Mouse (Mus musculus) bone marrow, adult 2 months (tissue): ENCODE measurements around the gene Crtc3. TPM values are rescaled to one million over a fixed set of nuclear protein-coding genes. Genes with fewer than 3 reads are reported as not detected.
A peak's percentile ranks its signal among the peaks of the same experiment; 100 is the strongest.

Source experiments
- H3K27ac ChIP-seq: fragments of 200-500 bp; 2 replicates; pipeline ENCODE4 v1.5.1; 2012; ENCODE audit warnings: low read depth, mild to moderate bottlenecking, control low read depth, inconsistent platforms, low read length; ENCODE audit not compliant: control insufficient read depth, poor library complexity, insufficient read depth
- H3K4me1 ChIP-seq: fragments of 200-500 bp; 2 replicates; pipeline ENCODE4 v1.6.1; 2011; ENCODE audit warnings: low read length; ENCODE audit not compliant: control insufficient read depth, insufficient read depth
- H3K4me3 ChIP-seq: fragments of 200-500 bp; replicated peaks from 2 replicates; pipeline ENCODE3; 2011; ENCODE audit warnings: mild to moderate bottlenecking, low read depth, low read length, control low read depth; ENCODE audit not compliant: control insufficient read depth
- CTCF ChIP-seq: fragments of 200-500 bp; IDR thresholded peaks from 2 replicates; pipeline ENCODE4 v1.5.1; 2011; ENCODE audit warnings: low read length, control low read depth; ENCODE audit not compliant: control insufficient read depth, insufficient read depth
- POLR2A ChIP-seq: fragments of 200-500 bp; IDR thresholded peaks from 2 replicates; pipeline ENCODE4 v1.6.1; 2011; ENCODE audit warnings: low read depth, mild to moderate bottlenecking, control low read depth, low read length, borderline replicate concordance; ENCODE audit not compliant: control insufficient read depth
- WGBS: fragments of 180-500 bp; shearing (Covaris S2); methylation state at CpG from one replicate; pipeline ENCODE4 v1.1.7; 2018; 5-methylcytosine and 5-hydroxymethylcytosine counted together
- polyA plus RNA-seq: library from polyadenylated mRNA; stranded (reverse); fragments of >200 nt; gene quantifications from 2 replicates; pipeline ENCODE4 v1.2.4, GENCODE M21; 2011; ENCODE audit warnings: low replicate concordance; ENCODE audit not compliant: missing spikeins, insufficient read depth, insufficient read length

Crtc3 gene
- polyA plus RNA-seq, 1 experiment: 5.7 TPM

DNA sequence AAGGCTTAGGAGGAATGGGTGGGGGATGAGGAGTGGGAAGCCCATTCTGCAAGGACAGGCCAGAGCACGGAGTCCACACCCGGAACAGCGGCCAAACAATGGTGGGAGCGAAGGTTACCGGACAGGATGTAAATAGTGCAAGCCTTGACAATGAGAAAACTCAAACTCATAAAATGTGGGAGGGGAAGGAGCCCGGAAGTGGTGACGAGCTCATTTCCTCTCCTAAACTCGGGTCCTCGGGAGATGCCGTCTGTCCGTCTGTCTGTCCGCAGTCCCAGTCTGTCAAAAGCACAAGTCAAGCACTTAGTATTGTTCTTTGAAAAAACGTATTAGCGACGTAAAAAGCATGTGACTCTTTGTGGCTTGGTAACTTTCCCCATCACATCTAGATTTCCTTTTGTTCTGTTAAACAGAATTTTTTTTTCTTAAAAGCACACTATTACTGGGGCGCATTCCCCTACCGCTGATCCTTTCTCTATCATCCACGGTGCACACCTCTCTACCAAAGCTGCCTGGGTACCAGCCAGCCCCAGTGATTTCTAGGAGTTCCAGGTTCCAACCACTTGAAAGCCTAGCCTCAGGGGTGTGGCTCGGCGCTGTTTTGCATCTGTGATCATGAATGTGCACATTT, 105.7 kb downstream of the Crtc3 start:
- H3K27ac ChIP-seq: no peak overlapping the region
- H3K4me1 ChIP-seq: peaks cover 3% of the 10 kb centered on the region; the same call in 1 of the 2 replicates
- H3K4me3 ChIP-seq: peak overlapping the region; percentile 66
- no peak for TF ChIP-seq POLR2A
- no peak for TF ChIP-seq CTCF
- 1% methylated on average over 20 of the region's 20 CpGs for WGBS

DNA sequence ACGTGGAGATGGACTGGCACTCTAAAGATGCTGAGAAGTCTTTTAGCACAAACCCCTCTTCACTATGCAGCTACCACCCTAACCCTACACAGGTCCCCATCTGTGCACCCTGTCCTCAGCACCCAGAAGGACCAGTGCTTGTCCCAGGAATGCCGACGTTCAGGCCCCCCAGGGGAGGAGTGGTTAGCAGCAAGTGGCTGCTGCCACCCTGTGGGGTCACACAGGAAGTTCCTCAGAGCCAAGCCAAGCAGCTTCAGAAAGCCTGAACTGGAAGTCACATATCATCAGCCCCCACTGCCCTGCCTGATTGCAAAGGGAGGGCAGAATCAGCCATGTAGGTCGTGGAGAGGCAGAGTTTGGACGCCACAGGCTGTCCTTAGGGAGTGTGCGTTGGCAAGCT, 108.3 kb downstream of the Crtc3 start:
- Histone ChIP-seq H3K4me1 (peaks cover 6% of the 10 kb centered on the region), H3K4me3 (no peak overlapping the region), H3K27ac (no peak overlapping the region)
- 22% methylated on average over 6 of the region's 6 CpGs for WGBS
- TF ChIP-seq CTCF (peak; percentile 80), POLR2A (no peak)

DNA sequence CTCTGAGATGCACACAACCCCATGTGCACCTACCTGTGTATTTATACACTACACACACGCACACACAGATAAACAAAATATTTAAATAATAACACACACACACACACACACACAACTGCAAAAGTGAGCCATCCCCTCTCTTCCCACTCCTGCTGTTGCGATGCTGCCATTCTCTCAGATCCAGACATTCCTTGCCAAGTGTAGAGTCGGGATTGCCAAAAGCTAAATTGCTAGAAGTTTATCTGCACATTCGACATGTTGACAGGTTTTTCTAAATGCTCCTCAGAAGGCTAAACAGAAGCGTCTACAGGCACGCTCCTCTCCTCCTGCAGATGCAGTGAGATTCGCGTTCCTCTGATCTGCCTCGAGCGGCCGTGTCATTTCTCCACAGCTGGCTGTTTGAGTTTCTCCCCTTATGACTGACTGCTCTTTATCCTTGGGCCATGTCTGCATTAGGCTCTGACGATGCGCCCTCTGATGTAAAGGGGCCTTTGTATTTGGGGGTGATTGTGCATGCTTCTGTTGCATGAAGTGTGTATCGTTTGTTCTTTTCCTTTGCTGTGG, 111.2 kb downstream of the Crtc3 start:
- no peak overlapping the region for H3K27ac ChIP-seq
- 83% methylated on average over 14 of the region's 14 CpGs for WGBS
- no peak overlapping the region for H3K4me3 ChIP-seq
- peaks cover 5% of the 10 kb centered on the region for H3K4me1 ChIP-seq
- TF ChIP-seq POLR2A (no peak), CTCF (no peak)

DNA sequence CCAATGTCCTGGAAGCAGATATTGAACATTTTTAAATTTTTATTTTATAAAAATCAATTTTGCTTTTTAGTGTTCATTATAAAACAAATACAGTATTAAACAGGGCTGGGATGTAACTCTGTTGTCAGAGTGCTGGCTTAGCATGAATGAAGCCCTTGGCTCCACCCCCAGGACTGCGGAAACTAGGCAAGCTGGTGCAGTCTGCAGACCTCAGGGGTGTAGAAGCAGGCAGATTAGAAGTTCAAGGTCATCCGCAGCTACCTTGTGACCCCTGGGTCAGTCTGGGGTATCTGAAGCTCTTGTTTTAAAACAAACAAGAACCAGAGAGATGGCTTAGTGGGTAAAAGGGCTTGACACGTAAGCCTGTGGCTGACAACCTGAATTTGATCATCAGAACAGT, 112.1 kb downstream of the Crtc3 start:
- 77% methylated on average over 3 of the region's 3 CpGs for WGBS
- peaks cover 5% of the 10 kb centered on the region for H3K4me1 ChIP-seq
- H3K27ac ChIP-seq: no peak overlapping the region
- TF ChIP-seq CTCF: no peak
- no peak for TF ChIP-seq POLR2A
- H3K4me3 ChIP-seq: no peak overlapping the region

DNA sequence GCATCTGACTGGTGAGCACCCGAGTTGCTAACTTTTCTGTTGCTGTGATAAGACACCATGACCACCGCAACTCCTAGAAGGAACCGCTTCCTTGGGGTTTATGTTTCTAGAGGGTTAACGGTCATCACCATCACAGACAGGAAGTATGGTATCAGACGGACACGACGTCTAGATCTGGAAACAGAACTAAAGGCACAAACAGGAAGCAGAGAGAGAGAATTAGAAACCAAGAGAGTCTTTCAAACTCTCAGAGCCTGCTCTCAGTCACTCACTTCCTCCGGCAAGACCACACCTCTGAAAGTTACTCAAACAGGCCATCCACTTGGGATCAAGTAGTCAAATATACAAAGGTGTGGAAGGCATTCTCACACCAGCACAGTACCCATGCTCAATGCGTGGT, 112.9 kb downstream of the Crtc3 start:
- no peak overlapping the region for H3K4me3 ChIP-seq
- H3K4me1 ChIP-seq: peaks cover 5% of the 10 kb centered on the region
- 9% methylated on average over 9 of the region's 9 CpGs for WGBS
- TF ChIP-seq CTCF (no peak), POLR2A (no peak)
- H3K27ac ChIP-seq: peak overlapping the region; percentile 65; the same call in 1 of the 2 replicates

DNA sequence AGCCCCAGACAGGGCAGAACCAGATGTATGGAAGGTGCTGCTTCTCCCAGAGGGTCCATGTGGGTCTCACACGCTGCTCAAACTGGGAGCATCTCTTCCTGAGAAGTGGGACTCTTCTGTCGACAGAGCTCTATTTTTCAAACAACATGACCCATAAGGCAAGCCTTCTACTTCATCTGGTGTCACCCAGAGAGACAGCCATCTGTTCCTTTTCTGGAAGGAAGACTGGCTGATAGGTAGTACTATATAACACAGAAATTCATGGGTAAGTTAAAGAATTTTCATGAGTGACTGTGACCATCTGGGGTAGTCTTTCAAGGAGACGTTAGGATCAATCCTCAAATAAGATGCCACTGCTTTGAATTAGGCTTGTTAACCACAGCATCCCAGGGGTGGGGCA, 115.6 kb downstream of the Crtc3 start:
- no peak overlapping the region for H3K27ac ChIP-seq
- 70% methylated on average over 3 of the region's 3 CpGs for WGBS

DNA sequence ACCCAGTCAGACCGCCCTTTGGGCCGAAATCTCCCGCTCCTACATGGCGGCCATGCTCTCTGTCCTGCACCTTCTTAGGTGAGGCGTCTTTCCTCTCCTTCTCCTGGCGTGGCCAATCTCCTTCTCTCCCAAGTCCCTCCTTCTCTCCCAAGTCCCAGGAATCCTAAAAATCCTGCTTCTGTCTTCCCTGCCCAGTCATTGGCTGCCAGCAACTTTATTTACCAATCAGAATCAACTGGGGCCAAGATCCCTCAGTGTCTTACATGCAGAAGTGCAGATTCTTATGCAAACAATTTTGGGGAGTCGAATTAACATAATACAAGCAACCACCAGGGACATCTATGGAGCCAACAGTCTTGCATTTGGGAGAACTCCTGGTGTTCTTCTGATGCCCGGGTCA, 120.7 kb downstream of the Crtc3 start:
- Histone ChIP-seq H3K27ac (no peak overlapping the region), H3K4me1 (no peaks in the 10 kb centered on the region), H3K4me3 (no peak overlapping the region)
- TF ChIP-seq POLR2A (no peak), CTCF (no peak)
- 88% methylated on average over 8 of the region's 8 CpGs for WGBS

More for the DNA sequence above, 115.6 kb downstream of the Crtc3 start:
- TF ChIP-seq POLR2A (no peak), CTCF (no peak)
- H3K4me3 ChIP-seq: no peak overlapping the region
- H3K4me1 ChIP-seq: peaks cover 5% of the 10 kb centered on the region

DNA sequence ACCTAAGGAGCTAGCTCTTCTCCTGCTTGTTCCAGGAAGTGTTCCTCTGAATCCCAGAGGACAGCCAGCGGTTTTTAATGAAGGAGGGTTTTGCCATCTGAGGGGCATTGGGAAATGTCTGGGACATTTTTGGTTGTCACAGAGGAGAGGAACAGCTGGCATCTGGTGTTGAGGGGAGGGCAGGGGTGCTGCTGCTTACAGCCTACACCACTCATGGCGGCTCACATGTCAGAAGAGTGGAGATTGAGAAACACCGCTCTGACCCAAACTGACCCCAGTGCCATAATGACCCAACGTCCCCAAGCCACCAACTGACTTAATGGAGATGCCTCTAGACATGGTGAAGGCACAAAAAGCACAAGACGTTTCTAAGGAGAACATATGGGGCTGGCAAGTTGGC, 126.7 kb downstream of the Crtc3 start:
- WGBS: 47% methylated on average over 5 of the region's 5 CpGs
- Histone ChIP-seq H3K4me1 (no peaks in the 10 kb centered on the region), H3K27ac (no peak overlapping the region), H3K4me3 (no peak overlapping the region)
- no peak for TF ChIP-seq CTCF
- TF ChIP-seq POLR2A: no peak
